Mouse (Mus musculus): Measurements from ENCODE around the gene Ears2. TPM values are rescaled to one million over a fixed set of nuclear protein-coding genes. Genes with fewer than 3 reads are reported as not detected.
A peak's percentile ranks its signal among the peaks of the same experiment; 100 is the strongest.
"Not testable (repeated sequence)": the region's sequence is repeated elsewhere in the genome, so short reads cannot be mapped to it uniquely, and the experiment has no call there.

Ears2 gene
- polyA plus RNA-seq (2015; fragmentation: Nextera tagmentation; extraction: Ambion mirVana) = 21.4 and 22.3 TPM in 2 replicates

GRCm38 (mm10) chr7:122066945-122067516, at the start of gene Ears2, which contains the start of gene Ubfd1:
Ears2 (minus strand) TSS chr7:122067263.
Ubfd1 (plus strand) TSS chr7:122067175.
- H3K27me3 ChIP-seq (replicated peaks) = no peaks in the 10 kb centered on the region
- under 1% methylated on average over 56 of the region's 60 CpGs for WGBS
- peaks cover 17% of the 10 kb centered on the region for H3K4me1 ChIP-seq (replicated peaks)
- peak within 1 kb of the TSS; percentile 96 for H3K27ac ChIP-seq
- H3K9me3 ChIP-seq = no peaks in the 10 kb centered on the region
- peak within 1 kb of the TSS; percentile 99 for H3K9ac ChIP-seq
- peak; percentile 99 for ATAC-seq
- peak within 1 kb of the TSS; percentile 100 for H3K4me3 ChIP-seq (replicated peaks)
- peaks cover 13% of the 10 kb centered on the region for H3K36me3 ChIP-seq
- peak within 1 kb of the TSS; percentile 77 for H3K4me2 ChIP-seq (replicated peaks)

- H3K36me3 ChIP-seq = peaks cover 3% of the 10 kb centered on the region
- H3K4me1 ChIP-seq (replicated peaks) = no peaks in the 10 kb centered on the region
- ATAC-seq = no peak
- H3K4me2 ChIP-seq (replicated peaks) = no peak overlapping the region
- no peak overlapping the region for H3K4me3 ChIP-seq (replicated peaks)
- 89% methylated on average over 6 of the region's 6 CpGs for WGBS
- no peak overlapping the region for H3K27ac ChIP-seq
- no peak overlapping the region for H3K9ac ChIP-seq
- no peaks in the 10 kb centered on the region for H3K9me3 ChIP-seq
- no peaks in the 10 kb centered on the region for H3K27me3 ChIP-seq (replicated peaks)
Measured at GRCm38 (mm10) chr7:122108206-122108605, 41.1 kb upstream of the Ears2 start.

- H3K4me3 ChIP-seq (replicated peaks) = peak within 1 kb of the TSS; percentile 70
- peaks cover 9% of the 10 kb centered on the region for H3K4me1 ChIP-seq (replicated peaks)
- peak; percentile 99 for ATAC-seq
- 0 out of 2 replicates have a peak, but pooled peaks cover 4% of the 10 kb centered on the region for H3K36me3 ChIP-seq
- peak within 1 kb of the TSS; percentile 82 for H3K9ac ChIP-seq
- no peaks in the 10 kb centered on the region for H3K9me3 ChIP-seq
- H3K27ac ChIP-seq = peak within 1 kb of the TSS; percentile 60
- H3K27me3 ChIP-seq (replicated peaks) = no peaks in the 10 kb centered on the region
- under 1% methylated on average over 32 of the region's 43 CpGs for WGBS
- H3K4me2 ChIP-seq (replicated peaks) = peak within 1 kb of the TSS; percentile 76
Measured at GRCm38 (mm10) chr7:122101747-122102244, 34.7 kb upstream of the Ears2 start, which contains the start of gene Ndufab1. Ndufab1 (minus strand) TSS chr7:122101886.

GRCm38 (mm10) chr7:122101014-122101746, 34.1 kb upstream of the Ears2 start:
- ATAC-seq = peak; percentile 82
- Histone ChIP-seq H3K9ac (peak overlapping the region; percentile 82), H3K27ac (peak overlapping the region; percentile 60), H3K36me3 (peaks cover 10% of the 10 kb centered on the region), H3K4me3 (replicated peaks) (peak overlapping the region; percentile 70), H3K4me2 (replicated peaks) (peak overlapping the region; percentile 76)
- H3K4me1 ChIP-seq (replicated peaks); H3K27me3 ChIP-seq (replicated peaks); H3K9me3 ChIP-seq: not testable (repeated sequence)
- 6% methylated on average over 25 of the region's 28 CpGs for WGBS

- H3K36me3 ChIP-seq = peaks cover 27% of the 10 kb centered on the region
- no peaks in the 10 kb centered on the region for H3K9me3 ChIP-seq
- no peak for ATAC-seq
- no peak overlapping the region for H3K4me3 ChIP-seq (replicated peaks)
- no peak overlapping the region for H3K4me2 ChIP-seq (replicated peaks)
- no peak overlapping the region for H3K9ac ChIP-seq
- H3K4me1 ChIP-seq (replicated peaks) = peaks cover 9% of the 10 kb centered on the region
- H3K27me3 ChIP-seq (replicated peaks) = no peaks in the 10 kb centered on the region
- no peak overlapping the region for H3K27ac ChIP-seq
- WGBS = 49% methylated on average over 4 of the region's 4 CpGs
Measured at GRCm38 (mm10) chr7:122099222-122099621, 32.2 kb upstream of the Ears2 start.

GRCm38 (mm10) chr7:122098009-122098408, 30.9 kb upstream of the Ears2 start:
- no peak overlapping the region for H3K9ac ChIP-seq
- H3K9me3 ChIP-seq = no peaks in the 10 kb centered on the region
- ATAC-seq = no peak
- 83% methylated on average over 3 of the region's 3 CpGs for WGBS
- no peaks in the 10 kb centered on the region for H3K27me3 ChIP-seq (replicated peaks)
- no peak overlapping the region for H3K4me3 ChIP-seq (replicated peaks)
- no peak overlapping the region for H3K4me2 ChIP-seq (replicated peaks)
- H3K4me1 ChIP-seq (replicated peaks) = peaks cover 9% of the 10 kb centered on the region
- peaks cover 27% of the 10 kb centered on the region for H3K36me3 ChIP-seq
- H3K27ac ChIP-seq = no peak overlapping the region

- Histone ChIP-seq H3K9ac (no peak overlapping the region), H3K36me3 (peaks cover 47% of the 10 kb centered on the region), H3K9me3 (no peaks in the 10 kb centered on the region), H3K27me3 (replicated peaks) (no peaks in the 10 kb centered on the region), H3K4me1 (replicated peaks) (0 out of 2 replicates have a peak, but pooled peaks cover 3% of the 10 kb centered on the region), H3K27ac (no peak overlapping the region), H3K4me3 (replicated peaks) (no peak overlapping the region), H3K4me2 (replicated peaks) (no peak overlapping the region)
- 94% methylated on average over 2 of the region's 2 CpGs for WGBS
- ATAC-seq = 0 out of 2 replicates have a peak, but pooled peaks have one; percentile 21
Measured at GRCm38 (mm10) chr7:122094564-122095330, 27.7 kb upstream of the Ears2 start.

GRCm38 (mm10) chr7:122087195-122087982, 20.3 kb upstream of the Ears2 start:
- H3K27me3 ChIP-seq (replicated peaks) = no peaks in the 10 kb centered on the region
- H3K9me3 ChIP-seq = no peaks in the 10 kb centered on the region
- no peak overlapping the region for H3K9ac ChIP-seq
- H3K36me3 ChIP-seq = peaks cover 40% of the 10 kb centered on the region
- WGBS = 86% methylated on average over 11 of the region's 11 CpGs
- H3K4me2 ChIP-seq (replicated peaks) = no peak overlapping the region
- no peak overlapping the region for H3K4me3 ChIP-seq (replicated peaks)
- no peaks in the 10 kb centered on the region for H3K4me1 ChIP-seq (replicated peaks)
- no peak for ATAC-seq
- H3K27ac ChIP-seq = no peak overlapping the region

GRCm38 (mm10) chr7:122081071-122081470, 14.0 kb upstream of the Ears2 start:
- no peak overlapping the region for H3K4me2 ChIP-seq (replicated peaks)
- H3K4me1 ChIP-seq (replicated peaks) = no peaks in the 10 kb centered on the region
- no peaks in the 10 kb centered on the region for H3K9me3 ChIP-seq
- H3K9ac ChIP-seq = no peak overlapping the region
- H3K27me3 ChIP-seq (replicated peaks) = no peaks in the 10 kb centered on the region
- H3K4me3 ChIP-seq (replicated peaks) = no peak overlapping the region
- H3K36me3 ChIP-seq = peaks cover 32% of the 10 kb centered on the region
- 93% methylated on average over 1 of the region's 1 CpGs for WGBS
- ATAC-seq = no peak
- no peak overlapping the region for H3K27ac ChIP-seq

GRCm38 (mm10) chr7:122079798-122080554, 12.9 kb upstream of the Ears2 start:
- Histone ChIP-seq H3K27ac (peak overlapping the region; percentile 2; the same call in 1 of the 2 replicates), H3K9ac (no peak overlapping the region), H3K9me3 (no peaks in the 10 kb centered on the region), H3K36me3 (peaks cover 35% of the 10 kb centered on the region), H3K4me2 (replicated peaks) (no peak overlapping the region), H3K4me1 (replicated peaks) (no peaks in the 10 kb centered on the region), H3K27me3 (replicated peaks) (no peaks in the 10 kb centered on the region), H3K4me3 (replicated peaks) (no peak overlapping the region)
- ATAC-seq = peak; percentile 42; the same call in 1 of the 2 replicates
- WGBS = 81% methylated on average over 8 of the region's 8 CpGs

- H3K9me3 ChIP-seq = no peaks in the 10 kb centered on the region
- no peak overlapping the region for H3K4me3 ChIP-seq (replicated peaks)
- 0 out of 2 replicates have a peak, but pooled peaks cover 4% of the 10 kb centered on the region for H3K4me1 ChIP-seq (replicated peaks)
- H3K27ac ChIP-seq = peak overlapping the region; percentile 54; the same call in 1 of the 2 replicates
- H3K36me3 ChIP-seq = peaks cover 43% of the 10 kb centered on the region
- WGBS = 74% methylated on average over 3 of the region's 3 CpGs
- ATAC-seq = peak; percentile 89
- no peaks in the 10 kb centered on the region for H3K27me3 ChIP-seq (replicated peaks)
- no peak overlapping the region for H3K9ac ChIP-seq
- no peak overlapping the region for H3K4me2 ChIP-seq (replicated peaks)
Measured at GRCm38 (mm10) chr7:122074374-122074773, 7.3 kb upstream of the Ears2 start.

Data from intestine, embryonic 15.5 days (tissue).